Mouse (Mus musculus): ENCODE measurements around the gene Fgd4.

Gene Fgd4

GRCm38 (mm10) chr16:16600461-16600860 lies at the start of gene Fgd4:
TSS of gene Fgd4 (minus strand) at chr16:16600549.
- DNase-seq (ENCODE audit: low spot score in 2 of 2): no peak

DNA sequence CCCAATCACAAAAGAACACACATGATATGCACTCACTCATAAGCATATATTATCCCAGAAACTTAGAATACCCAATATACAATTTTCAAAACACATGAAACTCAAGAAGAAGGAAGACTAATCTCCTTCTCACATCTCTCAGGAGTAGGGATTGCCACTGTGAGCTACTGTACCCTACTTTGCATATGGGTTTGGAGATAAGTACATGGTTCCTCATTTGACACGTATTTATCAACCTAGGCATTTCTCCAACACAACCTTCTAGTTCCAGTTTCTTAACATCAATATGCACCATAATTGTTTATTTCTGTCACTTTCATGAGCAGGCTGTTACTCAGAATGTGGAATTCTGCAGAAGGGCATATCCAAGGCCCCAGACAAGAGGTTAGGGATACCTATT lies 44.8 kb upstream of the Fgd4 start:
- DNase-seq (ENCODE audit: low spot score in 2 of 2): no peak

DNA sequence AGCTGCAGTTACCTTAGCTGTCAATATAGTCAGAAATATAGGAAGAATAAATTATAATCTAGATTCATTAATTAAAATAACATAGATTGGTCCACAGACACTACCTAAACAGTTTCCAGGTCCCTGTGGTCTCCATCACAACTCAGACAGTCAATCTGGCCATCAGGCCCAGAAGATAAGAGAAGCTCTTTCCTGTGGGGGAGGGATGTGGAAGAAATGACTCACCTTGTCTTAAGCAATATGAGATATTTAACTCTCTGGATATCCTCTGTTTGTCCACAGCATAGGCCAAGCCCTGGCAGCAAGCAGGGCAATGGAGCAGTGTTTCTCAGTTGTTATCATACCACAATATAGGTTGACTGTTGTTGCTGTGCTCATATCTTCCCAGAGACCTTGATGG lies 33.4 kb upstream of the Fgd4 start:
- DNase-seq (ENCODE audit: low spot score in 2 of 2): no peak

DNA sequence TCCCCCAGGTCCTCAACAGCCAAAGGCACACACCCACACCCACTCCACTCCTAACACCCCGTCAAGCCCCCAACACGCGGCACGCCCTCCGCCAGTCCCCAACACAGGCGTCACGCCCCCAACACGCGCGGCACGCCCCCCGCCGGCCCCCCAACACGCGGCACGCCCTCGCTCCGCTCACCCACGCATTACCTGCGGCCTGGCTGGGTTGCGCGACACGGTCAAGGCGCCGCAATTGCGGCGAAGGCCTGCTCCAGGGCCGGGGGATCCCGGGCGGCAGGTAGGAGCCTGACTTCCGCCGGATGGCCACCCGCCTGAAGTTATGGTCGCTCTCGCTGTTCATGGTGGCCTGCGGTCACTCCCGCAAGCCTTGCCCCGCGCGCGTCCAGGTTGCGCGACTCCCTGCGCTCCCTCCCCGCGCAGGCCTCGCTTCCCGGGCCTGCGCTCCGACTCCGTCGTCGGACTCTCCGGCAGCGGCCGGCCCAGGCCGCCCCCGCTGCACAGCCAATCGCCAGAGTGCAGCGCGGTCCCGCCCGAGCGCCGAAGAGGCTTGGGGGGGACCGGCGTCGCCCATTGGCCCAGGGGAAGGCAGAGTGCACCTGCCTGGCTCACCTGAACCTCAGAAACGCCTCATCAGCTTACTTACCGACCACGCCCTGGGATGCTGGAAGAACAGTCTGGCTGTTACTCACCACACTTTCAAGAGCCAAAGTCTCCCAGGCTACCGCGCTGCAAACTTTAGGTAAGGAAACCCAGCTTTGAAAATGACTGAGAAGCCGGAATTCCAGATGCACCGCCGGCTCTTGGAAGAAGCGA lies 555 bp downstream of the Fgd4 start:
- DNase-seq (ENCODE audit: low spot score in 2 of 2): peak; percentile 4 to 12

GRCm38 (mm10) chr16:16596582-16596981 lies 3.8 kb downstream of the Fgd4 start:
- no peak for DNase-seq (ENCODE audit: low spot score in 2 of 2)

- DNase-seq (ENCODE audit: low spot score in 2 of 2): no peak
Observed at GRCm38 (mm10) chr16:16592622-16593021, 7.7 kb downstream of the Fgd4 start.

DNA sequence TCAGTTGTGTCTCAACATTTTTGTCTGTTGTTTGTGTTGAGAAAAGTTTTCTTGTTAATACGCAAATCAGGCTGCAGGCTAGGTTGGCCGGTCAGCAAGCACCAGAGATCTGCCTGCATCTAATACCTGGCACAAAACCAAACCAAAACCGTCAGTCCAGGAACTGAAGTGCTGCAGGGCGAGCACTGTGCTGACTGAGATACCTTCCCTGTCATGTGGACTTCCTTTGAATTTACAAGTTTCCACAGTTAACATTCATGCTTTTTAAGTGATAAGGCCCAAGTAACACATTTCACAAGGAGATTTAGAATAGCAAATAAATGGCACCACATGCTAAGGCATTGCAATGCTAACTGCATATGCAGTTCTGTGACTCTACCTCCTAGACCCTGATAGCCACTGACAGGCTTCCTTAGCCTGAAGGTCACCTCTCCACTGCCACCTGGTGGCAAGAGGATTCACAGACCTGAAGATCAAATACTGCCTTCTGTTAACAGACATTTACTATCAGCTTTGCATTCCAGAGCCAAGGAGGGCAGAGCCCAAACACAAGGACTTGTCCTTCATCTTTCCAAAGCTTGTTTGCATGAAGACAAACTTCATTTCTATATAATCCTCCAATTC lies 15.8 kb downstream of the Fgd4 start:
- DNase-seq (ENCODE audit: low spot score in 2 of 2): peak; percentile 9 to 53

- DNase-seq (ENCODE audit: low spot score in 2 of 2): no peak
Observed at GRCm38 (mm10) chr16:16576556-16576955, 23.8 kb downstream of the Fgd4 start.

DNA sequence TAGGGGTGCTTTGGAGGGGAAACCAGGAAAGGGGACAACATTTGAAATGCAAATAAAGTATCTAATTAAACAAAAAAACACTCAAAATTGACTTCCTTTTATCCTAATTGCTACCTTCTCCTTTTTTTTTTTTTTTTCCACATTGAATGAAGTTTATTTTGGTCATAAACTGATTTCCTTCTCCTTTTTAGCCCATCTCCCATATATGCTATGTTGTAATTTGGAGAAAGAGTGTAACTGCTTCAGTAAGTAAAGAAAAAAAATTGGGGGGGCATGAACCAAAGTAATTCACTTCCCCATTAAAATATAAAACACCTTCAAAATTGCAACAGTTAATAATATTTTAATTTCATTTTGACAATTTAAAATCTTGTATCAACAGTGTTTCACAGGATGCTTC lies 25.8 kb downstream of the Fgd4 start:
- DNase-seq (ENCODE audit: low spot score in 2 of 2): no peak

DNA sequence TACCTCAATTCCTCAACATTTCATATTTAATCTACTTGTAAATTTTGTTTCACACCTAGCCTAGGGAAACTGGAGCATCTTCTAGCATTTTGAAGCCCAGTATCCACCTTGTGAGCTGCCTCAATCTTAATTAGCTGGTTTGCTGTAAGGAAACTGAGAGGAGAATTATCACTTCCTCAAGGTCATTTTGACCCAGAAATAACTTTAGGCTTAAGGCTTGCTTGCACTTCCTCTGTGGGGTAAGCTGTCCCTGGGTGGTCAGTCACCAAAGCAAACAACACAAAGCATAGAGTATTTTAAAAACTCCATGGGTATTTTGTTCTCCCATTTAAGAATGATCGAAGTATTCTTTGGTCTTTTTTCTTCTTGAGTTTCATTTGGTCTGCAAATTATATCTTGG lies 27.2 kb downstream of the Fgd4 start:
- DNase-seq (ENCODE audit: low spot score in 2 of 2): no peak

GRCm38 (mm10) chr16:16571356-16571755 lies 29.0 kb downstream of the Fgd4 start:
- no peak for DNase-seq (ENCODE audit: low spot score in 2 of 2)

DNA sequence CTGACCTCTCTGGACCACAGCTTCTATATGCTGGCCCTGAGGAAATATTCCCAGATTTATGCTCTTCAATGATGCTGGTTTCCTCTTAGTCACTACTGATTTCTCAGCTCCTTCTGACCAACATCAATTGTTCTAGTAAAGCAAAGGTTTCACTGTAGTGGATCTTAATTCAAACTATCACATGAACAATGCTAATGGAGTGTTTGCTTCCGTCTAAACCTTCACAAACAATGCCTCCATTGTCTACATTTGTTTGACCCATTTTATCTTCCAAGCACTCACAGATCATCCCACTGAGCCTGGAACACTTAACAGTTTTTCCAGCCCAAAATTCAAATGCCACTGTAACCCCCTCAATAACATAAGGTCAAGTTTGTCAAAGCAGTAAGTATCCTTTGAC lies 33.6 kb downstream of the Fgd4 start:
- DNase-seq (ENCODE audit: low spot score in 2 of 2): no peak

- no peak for DNase-seq (ENCODE audit: low spot score in 2 of 2)
Observed at GRCm38 (mm10) chr16:16566215-16566614, 34.1 kb downstream of the Fgd4 start.

GRCm38 (mm10) chr16:16565786-16566185 lies 34.6 kb downstream of the Fgd4 start:
- no peak for DNase-seq (ENCODE audit: low spot score in 2 of 2)

GRCm38 (mm10) chr16:16560718-16561117 lies 39.6 kb downstream of the Fgd4 start:
- DNase-seq (ENCODE audit: low spot score in 2 of 2): no peak

DNA sequence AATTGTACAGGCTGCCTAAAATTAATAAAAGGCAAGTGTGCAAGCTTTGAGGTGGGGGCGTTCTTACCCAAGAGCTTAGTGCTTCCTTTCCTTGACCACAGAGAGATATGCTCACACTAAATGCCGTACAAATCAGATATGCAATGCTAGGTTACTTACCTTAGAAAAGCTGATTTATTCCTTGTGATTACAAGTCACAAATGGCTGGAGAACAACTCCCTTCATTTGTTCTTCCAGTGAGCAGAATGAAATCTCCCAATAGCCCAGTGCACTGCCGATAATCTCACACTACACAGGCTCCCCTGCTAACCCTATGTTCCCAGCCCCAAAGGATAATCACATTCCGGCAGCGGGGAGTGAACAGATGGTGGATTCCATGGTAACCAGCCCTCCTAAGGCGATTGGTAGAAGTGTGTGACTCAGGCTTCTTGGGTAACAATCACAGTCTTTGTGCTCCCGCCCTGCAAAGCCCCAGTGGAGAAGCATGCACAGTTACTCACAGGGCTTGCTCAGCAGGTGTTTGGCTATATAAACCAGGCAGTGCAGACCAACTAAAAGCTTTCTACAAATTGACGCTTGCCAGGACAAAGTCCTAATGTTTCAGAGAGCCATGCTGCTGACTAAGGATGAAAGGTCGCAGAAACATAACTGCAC lies 40.3 kb downstream of the Fgd4 start:
- DNase-seq (ENCODE audit: low spot score in 2 of 2): peak; percentile 81 to 82

DNA sequence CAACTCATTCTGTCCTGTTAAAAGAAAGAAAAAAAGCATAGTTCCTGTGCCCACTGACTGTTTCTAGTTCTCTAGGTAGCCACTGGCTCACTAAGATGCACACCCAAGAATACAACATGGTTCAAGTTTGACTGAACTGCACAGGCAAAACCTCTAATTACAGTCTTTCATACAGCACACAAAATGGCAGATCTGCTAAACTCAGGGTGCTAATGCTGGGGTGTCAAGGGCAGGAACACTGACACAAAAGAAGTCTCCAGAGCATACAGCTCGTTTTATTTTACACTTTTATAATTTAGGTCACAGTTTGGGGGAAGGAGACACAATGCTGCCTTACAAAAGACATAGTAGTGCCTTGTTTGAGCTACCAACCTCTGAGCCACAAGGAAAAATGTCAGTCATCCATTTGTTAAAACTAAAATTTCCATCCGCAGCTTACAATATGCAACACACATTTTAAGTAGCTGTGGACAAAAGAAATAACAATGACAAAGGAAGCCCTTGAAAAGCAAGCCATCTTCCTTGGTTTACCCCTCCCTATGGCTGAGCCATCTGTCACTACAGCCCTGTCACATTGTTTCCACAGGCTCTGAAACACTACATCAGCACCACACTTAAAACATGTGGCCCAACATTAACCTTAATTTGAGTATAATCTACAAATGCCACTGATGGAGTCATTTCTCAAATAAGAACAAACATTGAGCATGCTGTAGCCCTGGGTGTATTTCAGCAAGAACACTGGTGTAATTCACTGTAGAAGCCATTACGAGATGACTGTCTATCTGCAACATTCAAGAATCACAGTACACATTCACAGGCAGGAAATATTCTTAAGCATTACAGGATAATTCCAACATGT lies 41.1 kb downstream of the Fgd4 start:
- DNase-seq (ENCODE audit: low spot score in 2 of 2): no peak

GRCm38 (mm10) chr16:16557738-16558137 lies 42.6 kb downstream of the Fgd4 start:
- no peak for DNase-seq (ENCODE audit: low spot score in 2 of 2)

- DNase-seq (ENCODE audit: low spot score in 2 of 2): no peak
Observed at GRCm38 (mm10) chr16:16554098-16554497, 46.3 kb downstream of the Fgd4 start.

DNA sequence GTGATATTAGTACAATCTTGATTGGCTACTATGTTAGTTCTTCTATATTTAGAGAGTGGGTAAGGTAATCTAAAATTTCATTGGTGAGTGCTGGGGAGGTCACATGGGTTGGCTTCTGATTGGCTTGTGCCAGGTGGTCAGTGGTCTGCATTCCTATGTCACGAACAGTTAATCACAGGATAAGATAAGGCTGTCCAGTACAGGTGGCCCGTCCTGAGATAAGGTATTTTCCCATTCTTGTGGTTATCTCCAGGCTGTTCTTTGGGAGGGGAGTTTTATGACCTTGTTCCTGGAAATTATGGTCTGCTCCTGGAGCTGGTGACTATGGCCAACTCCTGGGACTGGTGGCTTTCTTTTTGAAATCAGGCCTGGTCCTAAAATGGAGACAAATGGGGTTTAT lies 48.2 kb downstream of the Fgd4 start:
- no peak for DNase-seq (ENCODE audit: low spot score in 2 of 2)

DNA sequence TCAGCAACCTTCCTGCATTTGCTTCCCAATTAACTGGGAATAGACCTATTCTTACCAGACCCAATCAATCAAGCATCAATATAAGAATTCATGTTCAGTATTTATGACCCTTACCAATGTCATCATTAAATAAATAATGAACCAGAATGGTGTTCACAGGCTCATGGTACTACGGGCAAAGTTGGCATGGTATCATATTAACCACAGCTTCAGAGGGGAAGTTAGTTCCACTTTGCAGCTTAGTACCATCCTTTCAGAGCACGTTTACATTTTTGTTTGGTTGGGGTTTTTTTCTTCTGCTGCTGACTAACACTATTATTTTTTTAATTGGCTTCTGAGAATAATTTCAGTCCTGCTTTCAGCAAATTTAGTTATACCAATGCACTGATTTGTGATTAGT lies 51.2 kb downstream of the Fgd4 start:
- DNase-seq (ENCODE audit: low spot score in 2 of 2): no peak

DNA sequence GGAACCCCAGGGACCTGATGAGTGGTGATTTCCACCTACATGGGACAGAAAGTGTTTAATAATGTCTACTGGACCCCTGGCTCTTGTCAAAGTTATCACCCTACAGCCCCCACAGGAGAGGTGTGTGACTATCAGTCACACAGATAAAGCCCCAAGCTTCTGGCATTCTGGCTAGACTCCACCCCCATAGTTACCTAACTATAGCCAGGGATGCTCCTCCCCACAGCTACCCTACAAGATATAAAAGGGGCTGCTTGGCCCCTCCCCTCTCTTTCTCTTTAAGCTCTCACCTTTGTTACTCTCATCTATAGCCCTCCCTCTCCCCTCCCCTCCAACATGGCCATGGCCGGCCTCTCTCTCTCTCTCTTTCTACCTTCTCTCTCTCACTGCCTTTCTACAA lies 53.7 kb downstream of the Fgd4 start:
- DNase-seq (ENCODE audit: low spot score in 2 of 2): no peak

All from frontal cortex, postnatal 10 days (tissue).